Mouse (Mus musculus): ENCODE results near the gene Atp13a3. TPM values are rescaled to one million over a fixed set of nuclear protein-coding genes. Genes with fewer than 3 reads are reported as not detected.
A peak's percentile ranks its signal among the peaks of the same experiment; 100 is the strongest.
"Not testable (repeated sequence)": the region's sequence is repeated elsewhere in the genome, so short reads cannot be mapped to it uniquely, and the experiment has no call there.

Atp13a3 gene
- total and polyA plus RNA-seq, 2 experiments from 2014 or later = 7.1 to 19.7 TPM

GRCm38 (mm10) chr16:30386911-30387439 is 18.8 kb downstream of the Atp13a3 start:
- no peak for ATAC-seq
- Histone ChIP-seq H3K36me3 (ENCODE audit: insufficient read depth, low read length) (no peaks in the 10 kb centered on the region), H3K9me3 (ENCODE audit: low read length) (no peaks in the 10 kb centered on the region), H3K27me3 (ENCODE audit: insufficient read depth, low read length) (no peaks in the 10 kb centered on the region), H3K9ac (replicated peaks; ENCODE audit: low read length) (peak overlapping the region; percentile 83), H3K27ac (no peak overlapping the region), H3K4me3 (ENCODE audit: low read length) (peak overlapping the region; percentile 83), H3K4me1 (ENCODE audit: insufficient read depth, low read length) (peaks cover 4% of the 10 kb centered on the region; the same call in 1 of the 2 replicates), H3K4me2 (ENCODE audit: low read depth, low read length) (peak overlapping the region; percentile 90)
- WGBS = 70% methylated on average over 8 of the region's 8 CpGs
- TF ChIP-seq CTCF (IDR thresholded peaks at IDR 0.05; ENCODE audit: low read depth) = no peak
- DNase-seq (ENCODE audit: low spot score) = no peak

- 93% methylated on average over 1 of the region's 1 CpGs for WGBS
- H3K4me3 ChIP-seq (ENCODE audit: low read length) = no peak overlapping the region
- TF ChIP-seq CTCF (IDR thresholded peaks at IDR 0.05; ENCODE audit: low read depth) = no peak
- H3K4me1 ChIP-seq (ENCODE audit: insufficient read depth, low read length) = peaks cover 4% of the 10 kb centered on the region; the same call in 1 of the 2 replicates
- no peak overlapping the region for H3K4me2 ChIP-seq (ENCODE audit: low read depth, low read length)
- DNase-seq (ENCODE audit: low spot score) (no peak), ATAC-seq (no peak)
- no peak overlapping the region for H3K9ac ChIP-seq (replicated peaks; ENCODE audit: low read length)
- H3K36me3 ChIP-seq (ENCODE audit: insufficient read depth, low read length) = no peaks in the 10 kb centered on the region
- no peak overlapping the region for H3K27ac ChIP-seq
- no peaks in the 10 kb centered on the region for H3K9me3 ChIP-seq (ENCODE audit: low read length)
- H3K27me3 ChIP-seq (ENCODE audit: insufficient read depth, low read length) = no peaks in the 10 kb centered on the region
Measured at GRCm38 (mm10) chr16:30385531-30385930, 20.2 kb downstream of the Atp13a3 start.

- WGBS = 83% methylated on average over 3 of the region's 3 CpGs
- no peak for ATAC-seq
- TF ChIP-seq CTCF (IDR thresholded peaks at IDR 0.05; ENCODE audit: low read depth) = no peak
Measured at GRCm38 (mm10) chr16:30376237-30376636, 29.5 kb downstream of the Atp13a3 start.

GRCm38 (mm10) chr16:30374927-30375326 is 30.8 kb downstream of the Atp13a3 start:
- Histone ChIP-seq H3K4me1 (ENCODE audit: insufficient read depth, low read length) (no peaks in the 10 kb centered on the region), H3K4me3 (ENCODE audit: low read length) (no peak overlapping the region), H3K36me3 (ENCODE audit: insufficient read depth, low read length) (no peaks in the 10 kb centered on the region), H3K9me3 (ENCODE audit: low read length) (no peaks in the 10 kb centered on the region), H3K9ac (replicated peaks; ENCODE audit: low read length) (no peak overlapping the region), H3K27me3 (ENCODE audit: insufficient read depth, low read length) (no peaks in the 10 kb centered on the region), H3K4me2 (ENCODE audit: low read depth, low read length) (no peak overlapping the region), H3K27ac (no peak overlapping the region)
- no peak for ATAC-seq
- WGBS = 92% methylated on average over 3 of the region's 3 CpGs
- TF ChIP-seq CTCF (IDR thresholded peaks at IDR 0.05; ENCODE audit: low read depth) = no peak
- DNase-seq (ENCODE audit: low spot score) = no peak

More at GRCm38 (mm10) chr16:30376237-30376636, 29.5 kb downstream of the Atp13a3 start:
- H3K9ac ChIP-seq (replicated peaks; ENCODE audit: low read length) = no peak overlapping the region
- no peak overlapping the region for H3K4me2 ChIP-seq (ENCODE audit: low read depth, low read length)
- DNase-seq (ENCODE audit: low spot score) = no peak
- no peaks in the 10 kb centered on the region for H3K9me3 ChIP-seq (ENCODE audit: low read length)
- H3K4me3 ChIP-seq (ENCODE audit: low read length) = no peak overlapping the region
- H3K4me1 ChIP-seq (ENCODE audit: insufficient read depth, low read length) = no peaks in the 10 kb centered on the region
- no peak overlapping the region for H3K27ac ChIP-seq
- no peaks in the 10 kb centered on the region for H3K36me3 ChIP-seq (ENCODE audit: insufficient read depth, low read length)
- H3K27me3 ChIP-seq (ENCODE audit: insufficient read depth, low read length) = no peaks in the 10 kb centered on the region

GRCm38 (mm10) chr16:30374266-30374665 is 31.5 kb downstream of the Atp13a3 start:
- 65% methylated on average over 3 of the region's 3 CpGs for WGBS
- Histone ChIP-seq H3K4me2 (ENCODE audit: low read depth, low read length) (no peak overlapping the region), H3K27me3 (ENCODE audit: insufficient read depth, low read length) (no peaks in the 10 kb centered on the region), H3K9ac (replicated peaks; ENCODE audit: low read length) (no peak overlapping the region), H3K4me1 (ENCODE audit: insufficient read depth, low read length) (no peaks in the 10 kb centered on the region), H3K4me3 (ENCODE audit: low read length) (no peak overlapping the region), H3K27ac (no peak overlapping the region), H3K36me3 (ENCODE audit: insufficient read depth, low read length) (no peaks in the 10 kb centered on the region), H3K9me3 (ENCODE audit: low read length) (no peaks in the 10 kb centered on the region)
- TF ChIP-seq CTCF (IDR thresholded peaks at IDR 0.05; ENCODE audit: low read depth) = peak; percentile 93
- peak; percentile 51; the same call in 1 of the 2 replicates for ATAC-seq
- DNase-seq (ENCODE audit: low spot score) = peak; percentile 89

- not testable (repeated sequence) for DNase-seq (ENCODE audit: low spot score); H3K27me3 ChIP-seq (ENCODE audit: insufficient read depth, low read length); H3K36me3 ChIP-seq (ENCODE audit: insufficient read depth, low read length); H3K9me3 ChIP-seq (ENCODE audit: low read length); H3K4me1 ChIP-seq (ENCODE audit: insufficient read depth, low read length); H3K4me2 ChIP-seq (ENCODE audit: low read depth, low read length); ATAC-seq; H3K4me3 ChIP-seq (ENCODE audit: low read length); H3K9ac ChIP-seq (replicated peaks; ENCODE audit: low read length); H3K27ac ChIP-seq
- WGBS = 95% methylated on average over 4 of the region's 4 CpGs
Measured at GRCm38 (mm10) chr16:30373286-30373685, 32.5 kb downstream of the Atp13a3 start.

- Histone ChIP-seq H3K36me3 (ENCODE audit: insufficient read depth, low read length) (no peaks in the 10 kb centered on the region), H3K4me3 (ENCODE audit: low read length) (no peak overlapping the region), H3K27ac (no peak overlapping the region), H3K9ac (replicated peaks; ENCODE audit: low read length) (no peak overlapping the region), H3K4me1 (ENCODE audit: insufficient read depth, low read length) (no peaks in the 10 kb centered on the region; the same call in 1 of the 2 replicates), H3K4me2 (ENCODE audit: low read depth, low read length) (no peak overlapping the region), H3K27me3 (ENCODE audit: insufficient read depth, low read length) (no peaks in the 10 kb centered on the region), H3K9me3 (ENCODE audit: low read length) (no peaks in the 10 kb centered on the region)
- WGBS = 85% methylated on average over 2 of the region's 2 CpGs
- no peak for DNase-seq (ENCODE audit: low spot score)
- no peak for ATAC-seq
- TF ChIP-seq CTCF (IDR thresholded peaks at IDR 0.05; ENCODE audit: low read depth) = no peak
Measured at GRCm38 (mm10) chr16:30367395-30367794, 38.4 kb downstream of the Atp13a3 start.
